Mouse (Mus musculus) limb, embryonic 13.5 days (tissue): ENCODE data around the gene Mgat5. TPM values are rescaled to one million over a fixed set of nuclear protein-coding genes. Genes with fewer than 3 reads are reported as not detected.

Experiments used
- ATAC-seq: fragments of 200-750 bp; cut with Nextera tagmentation; 2 replicates; pipeline ENCODE4 v1.8.0; 2017; ENCODE audit warnings: low read depth, moderate number of reproducible peaks, moderate TSS enrichment; ENCODE audit not compliant: low FRiP score
- H3K27ac ChIP-seq: fragments of 300-500 bp; sonication (generic); 2 replicates; pipeline ENCODE4 v1.5.1; 2015; ENCODE audit warnings: inconsistent platforms, mild to moderate bottlenecking, moderate library complexity
- H3K27me3 ChIP-seq: fragments of 300-500 bp; sonication (generic); 2 replicates; pipeline ENCODE4 v1.6.1; 2015; ENCODE audit warnings: mild to moderate bottlenecking, inconsistent platforms
- H3K36me3 ChIP-seq: fragments of 300-500 bp; sonication (generic); 2 replicates; pipeline ENCODE4 v1.6.1; 2015; ENCODE audit warnings: inconsistent platforms, mild to moderate bottlenecking, moderate library complexity
- H3K4me1 ChIP-seq: fragments of 300-500 bp; sonication (generic); 2 replicates; pipeline ENCODE4 v1.6.1; 2015; ENCODE audit warnings: inconsistent platforms
- H3K4me2 ChIP-seq: fragments of 300-500 bp; sonication (generic); replicated peaks from 2 replicates; pipeline ENCODE4 v1.6.1; 2015; ENCODE audit warnings: inconsistent platforms, mild to moderate bottlenecking, moderate library complexity
- H3K4me3 ChIP-seq: fragments of 300-500 bp; sonication (generic); 2 replicates; pipeline ENCODE4 v1.5.1; 2015; ENCODE audit warnings: moderate library complexity, mild to moderate bottlenecking, inconsistent platforms
- H3K9ac ChIP-seq: fragments of 300-500 bp; sonication (generic); 2 replicates; pipeline ENCODE4 v1.6.1; 2015; ENCODE audit warnings: mild to moderate bottlenecking, inconsistent platforms
- H3K9me3 ChIP-seq: fragments of 300-500 bp; sonication (generic); 2 replicates; pipeline ENCODE4 v1.6.1; 2016; ENCODE audit warnings: inconsistent platforms
- WGBS: fragments of 180-500 bp; shearing (Covaris S2); methylation state at CpG from one replicate; pipeline ENCODE4 v1.1.7; 2015; 5-methylcytosine and 5-hydroxymethylcytosine counted together
- polyA plus RNA-seq: library from polyadenylated mRNA; unstranded; fragments of >200 nt; fragmentation: Nextera tagmentation; extraction: Ambion mirVana; gene quantifications from 2 replicates; pipeline ENCODE4 v1.2.1, GENCODE M21; 2015

The Mgat5 gene
- polyA plus RNA-seq, 1 experiment from 2014 or later = 6.0 TPM

GRCm38 (mm10) chr1:127244054-127244770, 39.4 kb downstream of the Mgat5 start:
- Histone ChIP-seq H3K4me1 (peaks cover 23% of the 10 kb centered on the region), H3K27me3 (no peaks in the 10 kb centered on the region), H3K9me3 (no peaks in the 10 kb centered on the region), H3K27ac (no peak overlapping the region), H3K36me3 (no peaks in the 10 kb centered on the region), H3K4me2 (no peak overlapping the region), H3K9ac (no peak overlapping the region), H3K4me3 (no peak overlapping the region)
- 87% methylated on average over 11 of the region's 11 CpGs for whole genome bisulfite sequencing
- ATAC-seq = no peak

GRCm38 (mm10) chr1:127246158-127246557, 41.3 kb downstream of the Mgat5 start:
- Histone ChIP-seq H3K4me3 (no peak overlapping the region), H3K4me1 (peaks cover 12% of the 10 kb centered on the region; the same call in 1 of the 2 replicates), H3K27me3 (no peaks in the 10 kb centered on the region), H3K4me2 (no peak overlapping the region), H3K9ac (no peak overlapping the region), H3K9me3 (no peaks in the 10 kb centered on the region), H3K36me3 (no peaks in the 10 kb centered on the region), H3K27ac (no peak overlapping the region)
- 86% methylated on average over 6 of the region's 6 CpGs for WGBS
- ATAC-seq = no peak

GRCm38 (mm10) chr1:127248433-127248832, 43.6 kb downstream of the Mgat5 start:
- H3K27me3 ChIP-seq = no peaks in the 10 kb centered on the region

GRCm38 (mm10) chr1:127249621-127250020, 44.8 kb downstream of the Mgat5 start:
- H3K9me3 ChIP-seq = no peaks in the 10 kb centered on the region
- no peak overlapping the region for H3K27ac ChIP-seq
- H3K27me3 ChIP-seq = no peaks in the 10 kb centered on the region
- no peak overlapping the region for H3K9ac ChIP-seq
- ATAC-seq = no peak
- no peak overlapping the region for H3K4me2 ChIP-seq
- H3K4me3 ChIP-seq = no peak overlapping the region
- peaks cover 4% of the 10 kb centered on the region; the same call in 1 of the 2 replicates for H3K36me3 ChIP-seq
- H3K4me1 ChIP-seq = 0 out of 2 replicates have a peak, but pooled peaks cover 7% of the 10 kb centered on the region

More at GRCm38 (mm10) chr1:127248433-127248832, 43.6 kb downstream of the Mgat5 start:
- Histone ChIP-seq H3K4me1 (0 out of 2 replicates have a peak, but pooled peaks cover 7% of the 10 kb centered on the region), H3K9ac (no peak overlapping the region), H3K27ac (no peak overlapping the region), H3K4me2 (no peak overlapping the region), H3K9me3 (no peaks in the 10 kb centered on the region), H3K4me3 (no peak overlapping the region), H3K36me3 (peaks cover 4% of the 10 kb centered on the region; the same call in 1 of the 2 replicates)
- 78% methylated on average over 1 of the region's 1 CpGs for WGBS
- ATAC-seq = no peak

GRCm38 (mm10) chr1:127250313-127250712, 45.5 kb downstream of the Mgat5 start:
- Histone ChIP-seq H3K9me3 (no peaks in the 10 kb centered on the region), H3K4me1 (0 out of 2 replicates have a peak, but pooled peaks cover 7% of the 10 kb centered on the region), H3K4me3 (no peak overlapping the region), H3K27ac (no peak overlapping the region), H3K36me3 (peaks cover 4% of the 10 kb centered on the region; the same call in 1 of the 2 replicates), H3K9ac (no peak overlapping the region), H3K27me3 (no peaks in the 10 kb centered on the region), H3K4me2 (no peak overlapping the region)
- no peak for ATAC-seq

GRCm38 (mm10) chr1:127251751-127252150, 46.9 kb downstream of the Mgat5 start:
- 84% methylated on average over 7 of the region's 7 CpGs for WGBS
- H3K9ac ChIP-seq = no peak overlapping the region
- H3K27me3 ChIP-seq = no peaks in the 10 kb centered on the region
- ATAC-seq = no peak
- H3K4me2 ChIP-seq = no peak overlapping the region
- H3K9me3 ChIP-seq = no peaks in the 10 kb centered on the region; the same call in 1 of the 2 replicates
- H3K27ac ChIP-seq = no peak overlapping the region
- 0 out of 2 replicates have a peak, but pooled peaks cover 7% of the 10 kb centered on the region for H3K4me1 ChIP-seq
- peaks cover 11% of the 10 kb centered on the region for H3K36me3 ChIP-seq
- no peak overlapping the region for H3K4me3 ChIP-seq

GRCm38 (mm10) chr1:127257005-127257404, 52.2 kb downstream of the Mgat5 start:
- no peaks in the 10 kb centered on the region; the same call in 1 of the 2 replicates for H3K9me3 ChIP-seq
- ATAC-seq = no peak
- no peak overlapping the region for H3K27ac ChIP-seq
- H3K27me3 ChIP-seq = no peaks in the 10 kb centered on the region
- H3K4me2 ChIP-seq = no peak overlapping the region
- H3K9ac ChIP-seq = no peak overlapping the region
- H3K36me3 ChIP-seq = peaks cover 8% of the 10 kb centered on the region
- H3K4me3 ChIP-seq = no peak overlapping the region
- H3K4me1 ChIP-seq = peaks cover 13% of the 10 kb centered on the region; the same call in 1 of the 2 replicates
- WGBS = 91% methylated on average over 8 of the region's 8 CpGs

GRCm38 (mm10) chr1:127259669-127260068, 54.9 kb downstream of the Mgat5 start:
- 76% methylated on average over 4 of the region's 4 CpGs for WGBS
- H3K9ac ChIP-seq = no peak overlapping the region
- no peak overlapping the region for H3K4me2 ChIP-seq
- H3K9me3 ChIP-seq = no peaks in the 10 kb centered on the region; the same call in 1 of the 2 replicates
- peaks cover 18% of the 10 kb centered on the region; the same call in 1 of the 2 replicates for H3K4me1 ChIP-seq
- H3K4me3 ChIP-seq = no peak overlapping the region
- H3K36me3 ChIP-seq = peaks cover 8% of the 10 kb centered on the region
- no peak overlapping the region for H3K27ac ChIP-seq
- no peaks in the 10 kb centered on the region for H3K27me3 ChIP-seq
- no peak for ATAC-seq

- ATAC-seq = no peak
- Histone ChIP-seq H3K4me3 (no peak overlapping the region), H3K27ac (no peak overlapping the region)
Measured at GRCm38 (mm10) chr1:127260969-127261368, 56.2 kb downstream of the Mgat5 start.

GRCm38 (mm10) chr1:127262170-127262837, 57.5 kb downstream of the Mgat5 start:
- no peak for ATAC-seq
- 69% methylated on average over 13 of the region's 13 CpGs for WGBS
- no peaks in the 10 kb centered on the region for H3K36me3 ChIP-seq
- no peak overlapping the region for H3K4me2 ChIP-seq
- no peaks in the 10 kb centered on the region for H3K9me3 ChIP-seq
- no peak overlapping the region for H3K27ac ChIP-seq
- H3K27me3 ChIP-seq = no peaks in the 10 kb centered on the region
- peaks cover 18% of the 10 kb centered on the region; the same call in 1 of the 2 replicates for H3K4me1 ChIP-seq
- H3K4me3 ChIP-seq = no peak overlapping the region
- H3K9ac ChIP-seq = no peak overlapping the region

More at GRCm38 (mm10) chr1:127260969-127261368, 56.2 kb downstream of the Mgat5 start:
- peaks cover 18% of the 10 kb centered on the region; the same call in 1 of the 2 replicates for H3K4me1 ChIP-seq
- peaks cover 1% of the 10 kb centered on the region for H3K36me3 ChIP-seq
- WGBS = 28% methylated on average over 6 of the region's 6 CpGs
- no peaks in the 10 kb centered on the region for H3K9me3 ChIP-seq
- no peak overlapping the region for H3K9ac ChIP-seq
- H3K4me2 ChIP-seq = no peak overlapping the region
- no peaks in the 10 kb centered on the region for H3K27me3 ChIP-seq

GRCm38 (mm10) chr1:127267985-127268384, 63.2 kb downstream of the Mgat5 start:
- no peak for ATAC-seq
- Histone ChIP-seq H3K36me3 (no peaks in the 10 kb centered on the region), H3K9ac (no peak overlapping the region), H3K4me3 (no peak overlapping the region), H3K27me3 (no peaks in the 10 kb centered on the region), H3K4me1 (peaks cover 12% of the 10 kb centered on the region; the same call in 1 of the 2 replicates), H3K4me2 (no peak overlapping the region), H3K9me3 (no peaks in the 10 kb centered on the region), H3K27ac (no peak overlapping the region)
- 83% methylated on average over 5 of the region's 5 CpGs for WGBS

GRCm38 (mm10) chr1:127269343-127269742, 64.5 kb downstream of the Mgat5 start:
- Histone ChIP-seq H3K4me3 (no peak overlapping the region), H3K36me3 (peaks cover 4% of the 10 kb centered on the region; the same call in 1 of the 2 replicates), H3K9ac (no peak overlapping the region), H3K4me2 (no peak overlapping the region), H3K9me3 (no peaks in the 10 kb centered on the region), H3K4me1 (peaks cover 12% of the 10 kb centered on the region; the same call in 1 of the 2 replicates), H3K27me3 (no peaks in the 10 kb centered on the region), H3K27ac (no peak overlapping the region)
- no peak for ATAC-seq
- WGBS = 70% methylated on average over 3 of the region's 3 CpGs
